Mouse (Mus musculus) lung, adult 2 months (tissue): ENCODE measurements around the gene Tex13c3.

Source experiments
- CTCF ChIP-seq: fragments of 200-500 bp; IDR thresholded peaks from 2 replicates; pipeline ENCODE4 v1.5.1; 2011; ENCODE audit warnings: mild to moderate bottlenecking, low read length, control low read depth; ENCODE audit not compliant: insufficient read depth
- POLR2A ChIP-seq: fragments of 200-500 bp; IDR thresholded peaks from 2 replicates; pipeline ENCODE4 v1.6.1; 2011; ENCODE audit warnings: low read depth, mild to moderate bottlenecking, control low read depth, low read length, borderline replicate concordance; ENCODE audit errors: extremely low read depth

GRCm38 (mm10) chrX:19489731-19490130 is 8.6 kb upstream of the Tex13c3 start:
- TF ChIP-seq POLR2A (no peak), CTCF (no peak)
